Mouse (Mus musculus) brain, embryonic 14.5 days (tissue): Measurements from ENCODE around the gene Nlrp4a. TPM values are rescaled to one million over a fixed set of nuclear protein-coding genes. Genes with fewer than 3 reads are reported as not detected.
"Not testable (repeated sequence)": the region's sequence is repeated elsewhere in the genome, so short reads cannot be mapped to it uniquely, and the experiment has no call there.

Experiments
- DNase-seq: peaks from one replicate; pipeline ENCODE4 v3.0.0-alpha.2; 2011; ENCODE audit warnings: low read depth
- CTCF ChIP-seq: fragments of 200-500 bp; IDR thresholded peaks from 2 replicates; pipeline ENCODE4 v1.5.1; 2012; ENCODE audit warnings: inconsistent platforms, mild to moderate bottlenecking, moderate library complexity, borderline replicate concordance; ENCODE audit not compliant: insufficient read depth, insufficient read length; ENCODE audit errors: extremely low read depth
- POLR2A ChIP-seq: fragments of 200-500 bp; IDR thresholded peaks from 2 replicates; pipeline ENCODE4 v1.6.1; 2012; ENCODE audit warnings: mild to moderate bottlenecking, inconsistent platforms, borderline replicate concordance; ENCODE audit not compliant: poor library complexity, insufficient read depth, insufficient read length, severe bottlenecking; ENCODE audit errors: extremely low read depth
- polyA plus RNA-seq: library from polyadenylated mRNA; depleted of rRNA; stranded (reverse); fragments of >200 nt; gene quantifications from 2 replicates; pipeline ENCODE4 v1.2.3, GENCODE M21; 2012; rRNA removed

The Nlrp4a gene
- not detected in 2 replicates for polyA plus RNA-seq

DNA sequence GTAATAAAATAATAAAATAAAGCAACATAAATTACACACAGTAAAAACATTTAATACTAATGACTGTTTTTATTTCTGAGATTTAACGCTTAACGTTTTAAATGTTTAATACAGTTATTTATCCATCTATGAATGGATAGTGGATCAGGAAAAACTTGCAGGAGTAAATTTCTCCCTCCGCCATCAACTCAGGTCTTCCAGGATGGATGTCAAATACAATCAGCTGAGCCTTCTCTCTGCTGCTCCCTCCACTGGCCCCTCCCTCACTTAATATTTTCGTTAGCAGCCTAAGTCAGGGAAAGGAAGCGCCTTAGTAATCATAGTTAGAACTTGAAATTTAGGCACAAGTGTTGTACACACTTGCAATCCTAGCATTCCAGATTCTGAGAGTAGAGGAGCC, at the start of gene Nlrp4a:
Gene Nlrp4a, plus strand, starts transcription at position 301 of the 400 bp plus-strand sequence.
- DNase-seq, result no peak
- TF ChIP-seq CTCF (no peak), POLR2A (no peak)

- not testable (repeated sequence) for DNase-seq
Observed at GRCm38 (mm10) chr7:26386691-26387090, 48.2 kb upstream of the Nlrp4a start.

DNA sequence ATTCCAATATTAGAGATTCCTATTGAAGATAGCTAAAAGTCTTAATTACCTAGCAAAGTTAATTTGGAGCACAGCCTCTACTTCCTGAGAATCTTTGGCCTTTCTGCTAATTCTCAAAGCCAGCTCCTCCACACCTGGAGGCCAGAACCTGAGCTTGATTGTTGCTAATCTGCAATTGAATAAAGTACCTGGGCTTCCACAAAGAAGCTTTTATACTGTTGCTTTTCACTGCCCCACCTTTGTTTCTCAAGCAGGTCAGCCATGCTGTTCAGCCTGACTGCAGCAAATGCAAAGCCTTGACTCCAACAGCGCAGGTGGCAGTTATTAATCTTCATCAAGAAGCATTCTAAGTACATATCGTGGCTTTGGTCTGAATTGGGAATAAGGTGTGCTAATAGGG, 43.8 kb upstream of the Nlrp4a start:
- DNase-seq, result not testable (repeated sequence)

GRCm38 (mm10) chr7:26391811-26392210, 43.1 kb upstream of the Nlrp4a start:
- DNase-seq, result not testable (repeated sequence)

GRCm38 (mm10) chr7:26403600-26403999, 31.3 kb upstream of the Nlrp4a start, which contains the start of gene Nlrp9c:
Gene Nlrp9c, minus strand, starts transcription at chr7:26403700.
- not testable (repeated sequence) for DNase-seq

DNA sequence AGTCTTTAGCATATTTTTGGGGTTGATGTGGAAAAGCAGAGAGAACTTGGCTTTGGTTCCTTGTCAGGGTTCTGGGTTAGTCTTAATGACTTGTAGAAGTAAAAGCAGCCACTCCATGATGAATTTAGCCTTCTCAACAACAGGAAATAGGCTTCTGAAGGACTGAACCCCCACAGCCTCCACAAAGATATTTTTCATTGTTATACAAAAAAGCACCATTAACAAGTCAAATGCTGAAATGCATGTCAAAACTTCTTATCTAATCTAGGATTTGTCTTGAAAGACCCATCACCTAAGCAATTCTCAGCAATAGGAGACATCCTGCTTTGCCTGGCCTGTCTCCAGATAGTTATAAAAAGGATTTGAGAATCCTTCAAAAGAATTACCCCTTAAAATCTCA, 41.8 kb downstream of the Nlrp4a start:
- DNase-seq, result no peak
- TF ChIP-seq CTCF (no peak), POLR2A (no peak)

DNA sequence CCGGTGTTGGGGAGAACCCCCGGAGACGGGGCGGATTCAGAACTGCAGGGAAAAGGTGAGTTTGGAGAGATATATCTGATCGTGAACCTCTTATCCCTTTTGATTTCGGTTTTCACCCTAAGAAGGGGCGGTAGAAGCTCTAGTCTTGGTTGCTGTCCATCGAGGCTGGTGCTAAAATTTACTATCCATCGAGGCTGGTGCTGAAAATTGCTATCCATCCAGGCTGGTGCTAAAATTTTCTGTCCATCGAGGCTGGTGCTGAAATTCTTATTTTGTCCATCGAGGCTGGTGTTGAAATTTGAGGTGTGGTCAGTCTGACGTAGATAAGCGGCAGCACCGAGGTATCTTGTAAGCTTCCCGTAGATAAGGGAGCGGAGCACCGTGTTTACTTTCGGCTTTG, 54.6 kb downstream of the Nlrp4a start:
- not testable (repeated sequence) for DNase-seq

Other genes starting within 250 kb of the Nlrp4a start
- gene Vmn1r184, start 174.8 kb upstream of the Nlrp4a start, polyA plus RNA-seq, result not detected in 2 replicates
- not detected in 2 replicates for gene Cyp2a4, start 127.9 kb upstream of the Nlrp4a start, polyA plus RNA-seq
- gene Nlrp9c, start 31.4 kb upstream of the Nlrp4a start, polyA plus RNA-seq, result not detected in 2 replicates
- not detected in 2 replicates for gene Nlrp9a, start 99.9 kb downstream of the Nlrp4a start, polyA plus RNA-seq
- gene Vmn1r185, start 183.4 kb downstream of the Nlrp4a start, polyA plus RNA-seq, result not detected in 2 replicates